Mouse (Mus musculus) forebrain, postnatal 0 days (tissue): ENCODE data around the gene Ctnnd2. TPM values are rescaled to one million over a fixed set of nuclear protein-coding genes. Genes with fewer than 3 reads are reported as not detected.

Experiments
- ATAC-seq: fragments of 200-750 bp; cut with Nextera tagmentation; 2 replicates; pipeline ENCODE4 v1.8.0; 2017; ENCODE audit warnings: mild to moderate bottlenecking, moderate library complexity
- DNase-seq: peaks from one replicate; pipeline ENCODE4 v3.0.0-alpha.2; 2015
- H3K27ac ChIP-seq: fragments of 300-500 bp; sonication (generic); 2 replicates; pipeline ENCODE4 v1.5.1; 2014; ENCODE audit warnings: low read depth, mild to moderate bottlenecking, antibody characterized with exemption, low read length, moderate library complexity, mixed read lengths
- H3K27me3 ChIP-seq: fragments of 300-500 bp; sonication (generic); 2 replicates; pipeline ENCODE4 v1.6.1; 2014; ENCODE audit warnings: mild to moderate bottlenecking, low read length, mixed read lengths; ENCODE audit not compliant: insufficient read depth
- H3K36me3 ChIP-seq: fragments of 300-500 bp; sonication (generic); 2 replicates; pipeline ENCODE4 v1.6.1; 2014; ENCODE audit warnings: mild to moderate bottlenecking, moderate library complexity; ENCODE audit not compliant: insufficient read depth
- H3K4me1 ChIP-seq: fragments of 300-500 bp; sonication (generic); 2 replicates; pipeline ENCODE4 v1.6.1; 2014; ENCODE audit warnings: antibody characterized with exemption; ENCODE audit not compliant: insufficient read depth
- H3K4me2 ChIP-seq: fragments of 300-500 bp; sonication (generic); 2 replicates; pipeline ENCODE4 v1.6.1; 2014; ENCODE audit warnings: low read depth, mild to moderate bottlenecking, moderate library complexity
- H3K4me3 ChIP-seq: fragments of 300-500 bp; sonication (generic); 2 replicates; pipeline ENCODE4 v1.5.1; 2014; ENCODE audit warnings: low read depth, low read length, mixed read lengths
- H3K9ac ChIP-seq: fragments of 300-500 bp; sonication (generic); 2 replicates; pipeline ENCODE4 v1.6.1; 2014; ENCODE audit warnings: mild to moderate bottlenecking
- H3K9me3 ChIP-seq: fragments of 300-500 bp; sonication (generic); 2 replicates; pipeline ENCODE4 v1.6.1; 2016; ENCODE audit warnings: low read length
- CTCF ChIP-seq: sonication (generic); IDR thresholded peaks from 2 replicates; pipeline ENCODE4 v1.5.1; 2016; ENCODE audit warnings: antibody characterized with exemption, control low read depth, low read depth
- WGBS: fragments of 180-500 bp; shearing (Covaris S2); extraction: QIAGEN DNeasy Blood & Tissue Kit; methylation state at CpG from one replicate; pipeline ENCODE4 v1.1.7; 2014; 5-methylcytosine and 5-hydroxymethylcytosine counted together
- polyA plus RNA-seq: library from polyadenylated mRNA; unstranded; fragments of >200 nt; fragmentation: Nextera tagmentation; extraction: Ambion mirVana; gene quantifications from 2 replicates; pipeline ENCODE4 v1.2.1, GENCODE M21; 2015
- total RNA-seq: library from RNA; depleted of rRNA; stranded (reverse); fragments of >200 nt; gene quantifications from 2 replicates; pipeline ENCODE4 v1.2.3, GENCODE M21; 2014

The Ctnnd2 gene
- total and polyA plus RNA-seq, 2 experiments from 2014 or later = 73.6 to 130 TPM

DNA sequence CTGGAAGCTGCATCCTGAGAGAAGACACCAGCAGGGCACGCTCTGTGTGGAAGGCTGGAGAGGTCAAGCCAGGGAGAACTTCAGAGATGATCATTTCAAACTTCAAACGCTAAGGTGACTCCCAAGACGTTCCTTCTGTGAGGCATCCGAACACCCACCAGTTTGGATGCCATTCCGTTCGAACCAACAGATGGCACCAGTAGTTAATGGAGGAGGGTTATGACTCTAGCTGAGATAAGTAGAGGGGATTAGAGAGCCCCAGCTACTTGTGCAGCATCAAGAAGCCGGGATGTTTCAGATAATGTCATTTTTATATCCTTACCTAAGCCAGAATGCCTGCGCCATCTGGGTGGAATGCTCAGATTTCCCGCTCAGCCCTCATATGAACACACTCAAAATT is 251.9 kb downstream of the Ctnnd2 start:
- no peak overlapping the region for H3K4me3 ChIP-seq
- no peak overlapping the region for H3K9ac ChIP-seq
- H3K9me3 ChIP-seq = no peaks in the 10 kb centered on the region
- no peaks in the 10 kb centered on the region for H3K27me3 ChIP-seq
- peak; percentile 69 for TF ChIP-seq CTCF
- H3K27ac ChIP-seq = peak overlapping the region; percentile 1; the same call in 1 of the 2 replicates
- 46% methylated on average over 9 of the region's 9 CpGs for WGBS
- no peaks in the 10 kb centered on the region for H3K4me1 ChIP-seq
- H3K4me2 ChIP-seq = no peak overlapping the region
- peak; percentile 79; the same call in 1 of the 2 replicates for ATAC-seq
- DNase-seq = peak; percentile 58
- H3K36me3 ChIP-seq = no peaks in the 10 kb centered on the region

DNA sequence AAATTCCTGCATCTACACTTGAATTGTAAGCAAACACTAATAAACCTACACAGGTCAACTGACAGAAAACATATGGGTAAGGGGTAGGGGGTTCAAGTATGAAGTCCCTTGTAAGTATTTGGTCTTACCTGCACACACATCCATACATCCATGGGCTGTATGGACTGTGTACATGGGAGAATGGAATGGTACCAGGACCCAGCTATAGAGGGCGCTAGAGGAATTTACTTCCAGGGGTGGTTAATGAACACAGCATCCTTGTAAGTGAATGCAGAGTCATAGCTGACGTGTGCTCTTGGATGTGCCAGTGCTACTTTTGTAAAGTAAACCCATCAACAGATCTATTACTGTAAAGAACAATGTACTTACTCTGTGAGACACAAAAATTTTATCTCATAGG is 254.9 kb downstream of the Ctnnd2 start:
- no peak overlapping the region for H3K4me3 ChIP-seq
- DNase-seq (peak; percentile 41), ATAC-seq (peak; percentile 21; the same call in 1 of the 2 replicates)
- peak; percentile 56 for TF ChIP-seq CTCF
- H3K9me3 ChIP-seq = no peaks in the 10 kb centered on the region
- H3K4me1 ChIP-seq = no peaks in the 10 kb centered on the region
- H3K27me3 ChIP-seq = no peaks in the 10 kb centered on the region
- no peak overlapping the region for H3K9ac ChIP-seq
- H3K36me3 ChIP-seq = no peaks in the 10 kb centered on the region
- WGBS = 16% methylated on average over 2 of the region's 2 CpGs
- H3K4me2 ChIP-seq = no peak overlapping the region
- H3K27ac ChIP-seq = no peak overlapping the region

DNA sequence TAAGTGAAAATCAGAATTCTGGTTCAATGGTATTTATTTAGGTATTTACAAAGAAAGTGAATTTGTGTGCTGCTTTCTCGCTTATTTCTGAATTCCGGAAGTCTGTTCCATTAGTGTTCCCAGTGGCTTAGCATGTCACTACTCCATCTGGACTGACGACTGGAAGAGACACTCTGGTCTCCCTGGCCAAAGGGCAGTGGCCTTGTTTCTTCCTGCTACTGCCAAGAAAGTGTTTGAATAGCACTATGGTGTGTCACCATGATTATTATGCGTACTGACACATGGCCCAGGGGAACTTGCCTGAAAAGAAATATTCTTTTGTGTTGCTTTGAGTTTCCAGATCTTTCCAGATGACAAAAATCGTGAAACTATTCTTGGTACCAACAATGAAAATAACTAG is 266.7 kb downstream of the Ctnnd2 start:
- DNase-seq (no peak), ATAC-seq (no peak)
- Histone ChIP-seq H3K27ac (no peak overlapping the region), H3K4me2 (no peak overlapping the region), H3K4me3 (no peak overlapping the region), H3K4me1 (no peaks in the 10 kb centered on the region), H3K36me3 (no peaks in the 10 kb centered on the region), H3K27me3 (no peaks in the 10 kb centered on the region), H3K9ac (no peak overlapping the region), H3K9me3 (no peaks in the 10 kb centered on the region)
- WGBS = 53% methylated on average over 5 of the region's 5 CpGs
- no peak for TF ChIP-seq CTCF

DNA sequence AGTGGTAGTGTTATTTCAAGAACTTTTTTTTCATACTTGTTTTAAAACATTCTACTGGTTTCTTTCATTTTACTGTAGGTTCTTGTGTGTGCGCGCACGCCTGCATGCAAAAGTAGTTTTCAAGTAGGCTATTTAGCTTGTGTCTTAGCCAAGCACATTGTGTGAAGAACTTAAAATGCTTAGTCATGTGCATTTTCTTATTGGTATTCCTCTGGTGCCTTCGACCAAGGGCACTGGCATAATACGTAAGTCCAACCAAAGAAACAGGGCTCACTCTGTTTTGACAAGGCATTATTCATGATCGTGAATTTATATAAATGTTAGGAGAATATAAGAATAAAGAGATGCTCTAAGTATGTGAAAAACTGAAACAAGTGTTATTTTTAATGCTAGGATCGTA is 278.4 kb downstream of the Ctnnd2 start:
- peak; percentile 66 for ATAC-seq
- Histone ChIP-seq H3K9ac (no peak overlapping the region), H3K27me3 (no peaks in the 10 kb centered on the region), H3K4me1 (no peaks in the 10 kb centered on the region), H3K9me3 (no peaks in the 10 kb centered on the region), H3K4me2 (no peak overlapping the region), H3K27ac (no peak overlapping the region), H3K4me3 (no peak overlapping the region), H3K36me3 (no peaks in the 10 kb centered on the region)
- DNase-seq = no peak
- 37% methylated on average over 7 of the region's 7 CpGs for whole genome bisulfite sequencing
- TF ChIP-seq CTCF = no peak

DNA sequence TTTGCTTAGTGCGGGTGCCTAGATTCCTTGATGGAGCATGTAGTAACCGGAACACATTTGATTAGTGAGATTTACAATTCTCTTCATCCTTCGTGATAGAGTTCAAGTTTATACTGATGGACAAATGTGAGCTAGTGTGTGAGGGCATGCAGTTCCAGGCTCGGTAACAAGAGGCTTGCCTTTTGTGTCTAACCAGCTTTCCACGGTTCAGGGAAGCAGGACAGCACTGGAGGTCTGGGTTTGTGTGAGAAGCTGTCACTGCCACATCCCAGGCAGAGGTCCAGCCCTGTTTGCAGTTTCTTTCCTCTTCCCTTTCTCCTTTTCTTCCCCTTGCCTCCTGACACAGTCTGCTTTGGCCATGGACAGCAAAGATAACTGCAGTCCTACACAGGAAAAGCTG is 279.5 kb downstream of the Ctnnd2 start:
- H3K36me3 ChIP-seq = no peaks in the 10 kb centered on the region
- 26% methylated on average over 5 of the region's 5 CpGs for WGBS
- no peak overlapping the region for H3K9ac ChIP-seq
- no peaks in the 10 kb centered on the region for H3K9me3 ChIP-seq
- no peak overlapping the region for H3K4me2 ChIP-seq
- no peak for TF ChIP-seq CTCF
- H3K27ac ChIP-seq = 0 out of 2 replicates have a peak overlapping the region, but pooled peaks have one; percentile 2
- no peak overlapping the region for H3K4me3 ChIP-seq
- ATAC-seq = peak; percentile 38; the same call in 1 of the 2 replicates
- no peaks in the 10 kb centered on the region for H3K27me3 ChIP-seq
- no peak for DNase-seq
- no peaks in the 10 kb centered on the region for H3K4me1 ChIP-seq

DNA sequence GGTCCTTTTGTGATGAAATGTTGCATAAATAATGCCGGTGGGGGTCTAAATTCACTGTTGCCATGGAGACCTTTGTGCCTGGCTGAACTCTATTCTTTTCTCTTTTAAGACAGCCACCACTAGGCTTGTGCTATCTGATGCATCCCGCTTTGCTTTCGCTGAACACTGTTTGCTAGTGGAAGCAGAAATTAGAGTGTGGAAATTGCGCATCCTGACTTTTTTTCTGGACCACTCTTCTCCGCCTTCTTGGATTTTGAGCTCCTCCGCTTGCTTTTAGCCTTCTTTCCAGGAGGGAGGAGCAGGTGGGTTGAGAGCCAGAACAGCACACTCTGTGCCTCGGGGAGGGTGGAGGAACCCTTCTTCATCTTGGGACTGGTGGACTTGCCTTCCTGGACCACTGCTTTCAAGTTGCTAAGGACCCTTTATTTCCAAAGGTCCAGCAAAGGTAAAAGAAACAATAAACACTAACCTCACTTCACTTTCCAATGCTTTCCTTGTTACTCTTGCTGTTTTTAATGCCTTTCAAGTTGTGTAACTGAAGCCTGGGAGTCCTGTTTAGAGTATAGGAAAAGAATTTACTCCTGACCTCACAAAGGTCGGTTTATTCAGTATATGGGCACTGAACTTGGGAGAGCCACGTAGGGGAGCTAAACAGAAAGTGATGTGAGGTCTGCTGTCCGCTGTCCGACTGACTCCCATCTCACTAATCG is 285.3 kb downstream of the Ctnnd2 start:
- Histone ChIP-seq H3K27me3 (no peaks in the 10 kb centered on the region), H3K4me1 (peaks cover 10% of the 10 kb centered on the region; the same call in 1 of the 2 replicates), H3K4me2 (peak overlapping the region; percentile 54), H3K36me3 (no peaks in the 10 kb centered on the region), H3K27ac (0 out of 2 replicates have a peak overlapping the region, but pooled peaks have one; percentile 62), H3K9ac (peak overlapping the region; percentile 45), H3K4me3 (peak overlapping the region; percentile 32), H3K9me3 (no peaks in the 10 kb centered on the region)
- DNase-seq = peak; percentile 71
- 7% methylated on average over 12 of the region's 12 CpGs for WGBS
- peak; percentile 93 for ATAC-seq
- peak; percentile 36; the same call in 1 of the 2 replicates for TF ChIP-seq CTCF

DNA sequence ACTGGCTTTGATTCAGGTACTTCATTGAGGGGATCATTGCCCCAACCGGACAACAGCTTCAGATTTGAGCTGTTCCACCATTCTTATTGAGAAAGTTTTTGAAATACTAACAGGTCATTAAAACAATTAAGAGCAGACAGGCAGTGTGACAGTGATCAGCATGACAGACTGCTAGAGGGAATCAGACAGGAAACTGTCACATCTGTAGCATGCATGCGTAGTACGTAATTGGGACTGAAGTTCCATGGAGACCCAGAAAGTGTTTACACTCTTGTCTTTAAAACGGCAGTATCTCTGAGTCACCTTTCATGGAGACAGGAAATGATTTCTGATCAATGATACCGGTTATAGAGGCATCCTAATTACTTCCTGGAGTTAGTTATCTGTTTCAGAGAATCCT is 286.3 kb downstream of the Ctnnd2 start:
- 19% methylated on average over 5 of the region's 5 CpGs for WGBS
- TF ChIP-seq CTCF = no peak

More for the DNA sequence above, 286.3 kb downstream of the Ctnnd2 start:
- H3K27ac ChIP-seq = no peak overlapping the region
- no peaks in the 10 kb centered on the region for H3K27me3 ChIP-seq
- DNase-seq (no peak), ATAC-seq (no peak)
- H3K36me3 ChIP-seq = no peaks in the 10 kb centered on the region
- peak overlapping the region; percentile 54 for H3K4me2 ChIP-seq
- peaks cover 10% of the 10 kb centered on the region; the same call in 1 of the 2 replicates for H3K4me1 ChIP-seq
- H3K9ac ChIP-seq = no peak overlapping the region
- H3K4me3 ChIP-seq = peak overlapping the region; percentile 32
- no peaks in the 10 kb centered on the region for H3K9me3 ChIP-seq
